Mouse (Mus musculus) thymus, postnatal 0 days (tissue): Measurements from ENCODE around the gene 2210010C04Rik. TPM values are rescaled to one million over a fixed set of nuclear protein-coding genes. Genes with fewer than 3 reads are reported as not detected.
"Not testable (repeated sequence)": the region's sequence is repeated elsewhere in the genome, so short reads cannot be mapped to it uniquely, and the experiment has no call there.

Source experiments
- DNase-seq: peaks from one replicate; pipeline ENCODE4 v3.0.0-alpha.2; 2015; ENCODE audit warnings: low spot score
- polyA plus RNA-seq: library from polyadenylated mRNA; unstranded; fragments of >200 nt; fragmentation: Nextera tagmentation; extraction: Ambion mirVana; gene quantifications from 2 replicates; pipeline ENCODE4 v1.2.1, GENCODE M21; 2015

Gene 2210010C04Rik
- polyA plus RNA-seq, 1 experiment from 2014 or later: 0.20 TPM

DNA sequence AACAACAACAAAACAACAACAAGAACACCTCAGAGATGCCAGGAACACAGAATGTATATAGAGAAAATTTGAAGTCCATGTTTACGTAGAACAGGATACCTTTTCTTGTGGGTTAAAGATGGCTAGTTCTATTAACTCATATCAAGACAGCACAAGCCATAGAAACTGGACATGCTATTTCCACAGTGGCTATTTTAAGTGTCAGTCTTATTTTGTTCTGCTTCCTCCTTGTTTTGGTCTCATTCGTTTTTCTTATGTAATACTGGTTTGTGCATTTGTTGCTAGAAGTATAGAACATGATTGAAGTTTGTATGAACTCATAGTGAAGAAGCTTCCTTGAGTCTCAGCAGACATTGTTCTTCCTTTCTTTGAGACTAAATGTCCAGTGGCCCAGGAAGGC lies 16.2 kb downstream of the 2210010C04Rik start:
- DNase-seq: no peak

DNA sequence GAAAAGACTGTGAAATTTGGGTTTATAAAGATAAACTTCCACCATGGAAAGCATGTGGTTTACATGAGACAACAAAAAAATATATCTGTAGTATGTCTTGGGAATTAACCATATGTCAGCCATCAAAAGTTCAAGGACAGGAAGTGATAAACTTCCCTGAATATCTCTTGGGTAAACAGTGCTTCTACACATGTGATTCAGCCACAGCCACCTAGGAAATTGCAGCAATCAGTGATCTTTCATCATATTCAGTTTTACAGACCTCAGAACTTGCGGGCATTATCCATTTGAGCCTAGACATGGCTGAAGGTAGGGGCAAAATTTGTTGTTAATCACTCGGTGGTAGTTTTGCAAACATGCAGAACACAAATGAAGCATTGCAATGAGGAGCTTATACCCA lies 16.7 kb downstream of the 2210010C04Rik start:
- no peak for DNase-seq

DNA sequence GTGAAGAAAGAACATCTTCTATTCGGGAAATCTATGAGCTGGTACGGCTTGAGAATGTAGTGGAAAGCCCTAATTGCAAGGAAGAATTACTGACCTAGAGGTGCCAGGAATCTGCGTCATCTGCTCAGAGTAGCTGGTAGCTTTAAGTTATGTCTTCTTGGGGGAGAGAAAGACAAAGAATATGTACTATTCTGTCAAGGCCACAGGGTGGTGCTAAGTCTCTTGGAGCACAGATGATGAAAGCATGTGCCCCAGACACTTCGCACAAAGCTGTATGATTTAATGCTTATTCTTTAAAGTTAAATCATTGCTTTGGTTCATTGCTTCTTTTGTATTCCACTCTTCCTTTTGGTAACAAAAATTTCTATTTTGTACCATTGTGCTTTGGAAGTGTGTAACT lies 20.2 kb downstream of the 2210010C04Rik start:
- peak; percentile 36 for DNase-seq

DNA sequence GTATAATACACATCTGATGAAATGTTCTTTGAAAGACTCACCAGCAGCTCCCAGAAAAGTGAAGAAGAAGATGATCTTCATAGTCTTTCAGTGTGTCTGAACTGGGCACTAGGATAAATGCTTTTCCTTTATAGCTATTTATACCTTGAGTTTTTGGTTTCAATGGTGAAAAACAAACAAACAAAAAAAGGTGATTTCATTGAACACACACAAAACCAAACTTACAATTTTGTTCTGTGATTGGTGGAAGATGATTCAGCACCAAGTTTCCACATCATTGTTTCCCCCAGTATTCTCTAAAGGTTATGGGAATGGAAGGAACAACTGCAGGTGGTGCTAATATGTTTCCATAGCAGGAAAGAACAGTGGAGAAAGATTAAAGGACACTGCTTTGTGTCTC lies 35.9 kb downstream of the 2210010C04Rik start, which contains the start of gene Gm2663:
TSS of gene Gm2663 (minus strand) at position 101 of the 400 bp plus-strand sequence.
- DNase-seq: not testable (repeated sequence)

Other genes starting within 250 kb of the 2210010C04Rik start
- 0.14 TPM in 1 of 2 replicates, not detected in the other for gene Moxd2, start 148.0 kb downstream of the 2210010C04Rik start, polyA plus RNA-seq
- not detected in 2 replicates for gene Prss58, start 135.1 kb downstream of the 2210010C04Rik start, polyA plus RNA-seq
- gene 1700074P13Rik, start 95.0 kb downstream of the 2210010C04Rik start, polyA plus RNA-seq: not detected in 2 replicates
- not detected in 2 replicates for gene Gm4744, start 83.6 kb downstream of the 2210010C04Rik start, polyA plus RNA-seq
- gene 1810009J06Rik, start 70.8 kb downstream of the 2210010C04Rik start, polyA plus RNA-seq: 0.39 TPM in 1 of 2 replicates, not detected in the other
- 0.70 TPM in 1 of 2 replicates, not detected in the other for gene Gm2663, start 36.0 kb downstream of the 2210010C04Rik start, polyA plus RNA-seq